Mouse (Mus musculus): ENCODE data around the gene Exosc5.

GRCm38 (mm10) chr7:25617376-25618160 is 41.4 kb upstream of the Exosc5 start:
- TF ChIP-seq CTCF (IDR thresholded peaks at IDR 0.05; ENCODE audit: low read depth, low read length) (no peak), GATA1 (IDR thresholded peaks at IDR 0.05; ENCODE audit: borderline replicate concordance, low read length) (no peak)

Measured in G1E (cell line).